Mouse (Mus musculus) embryonic stem cell, embryonic (primary cell): ENCODE results near the gene Haus7.

ENCODE experiments used
- CTCF ChIA-PET, 4 experiments: fragments of 300-600 bp in 2 of 4; fragments of 350-600 bp in 2 of 4; sonication (Branson Sonifier 250); formaldehyde crosslinking; loops; one replicate each; lab custom pipeline; 2022; ENCODE audit warnings: inconsistent platforms in 2 of 4; lab: Charles Lee
- POLR2A ChIA-PET, 4 experiments: fragments of 300-600 bp in 2 of 4; fragments of 350-600 bp in 2 of 4; sonication (Branson Sonifier 250); formaldehyde crosslinking; loops; one replicate each; lab custom pipeline; 2022; ENCODE audit warnings: antibody characterized with exemption in 4 of 4, inconsistent platforms in 1 of 4; lab: Charles Lee

The Haus7 gene

GRCm38 (mm10) chrX:73475658-73476256 lies 16.9 kb upstream of the Haus7 start:
- CTCF ChIA-PET: no interaction called here
- POLR2A ChIA-PET: interaction anchor here in 1 of 4 experiments (1.0 kb wide), 1 partner anchor 17 kb away, joined by 3 read pairs; the partner anchor contains the start of gene Haus7

- CTCF ChIA-PET: no interaction called here
- POLR2A ChIA-PET: interaction anchor here in 2 of 4 experiments (0.6 to 1.2 kb wide), 3 partner anchors 9 to 16 kb away, joined by 3 to 5 read pairs (median 3); no protein-coding TSS in a partner anchor
Observed at GRCm38 (mm10) chrX:73474340-73475165, 15.7 kb upstream of the Haus7 start.

DNA sequence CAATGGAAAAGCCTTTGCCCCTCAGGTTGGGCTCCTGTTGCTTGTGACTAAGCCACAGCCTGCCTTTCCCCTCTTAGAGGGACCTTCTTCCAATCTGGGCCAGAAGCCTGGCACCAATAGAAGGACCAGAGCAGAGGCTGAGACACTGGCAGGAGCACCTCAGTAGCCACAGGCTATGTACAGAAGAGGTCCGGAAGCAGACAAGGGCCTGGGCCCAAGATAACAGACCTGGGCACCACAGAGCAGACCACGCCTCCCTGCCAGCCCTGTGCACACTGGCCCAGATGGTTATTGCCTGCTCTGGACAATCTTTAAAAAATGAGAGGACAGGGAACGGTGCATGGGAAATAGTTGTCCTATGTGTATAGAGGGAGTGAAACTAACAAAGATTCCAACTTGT lies 12.9 kb upstream of the Haus7 start:
- ChIA-PET POLR2A (no interaction called here), CTCF (no interaction called here)

- POLR2A ChIA-PET: interaction anchor here in 1 of 4 experiments (0.7 to 1.5 kb wide), 3 partner anchors 10 to 73 kb away, joined by 3 read pairs; partner anchors contain the start of gene Haus7
- CTCF ChIA-PET: no interaction called here
Observed at GRCm38 (mm10) chrX:73468752-73469151, 9.9 kb upstream of the Haus7 start.

- CTCF ChIA-PET: no interaction called here
Observed at GRCm38 (mm10) chrX:73468330-73468729, 9.5 kb upstream of the Haus7 start.

DNA sequence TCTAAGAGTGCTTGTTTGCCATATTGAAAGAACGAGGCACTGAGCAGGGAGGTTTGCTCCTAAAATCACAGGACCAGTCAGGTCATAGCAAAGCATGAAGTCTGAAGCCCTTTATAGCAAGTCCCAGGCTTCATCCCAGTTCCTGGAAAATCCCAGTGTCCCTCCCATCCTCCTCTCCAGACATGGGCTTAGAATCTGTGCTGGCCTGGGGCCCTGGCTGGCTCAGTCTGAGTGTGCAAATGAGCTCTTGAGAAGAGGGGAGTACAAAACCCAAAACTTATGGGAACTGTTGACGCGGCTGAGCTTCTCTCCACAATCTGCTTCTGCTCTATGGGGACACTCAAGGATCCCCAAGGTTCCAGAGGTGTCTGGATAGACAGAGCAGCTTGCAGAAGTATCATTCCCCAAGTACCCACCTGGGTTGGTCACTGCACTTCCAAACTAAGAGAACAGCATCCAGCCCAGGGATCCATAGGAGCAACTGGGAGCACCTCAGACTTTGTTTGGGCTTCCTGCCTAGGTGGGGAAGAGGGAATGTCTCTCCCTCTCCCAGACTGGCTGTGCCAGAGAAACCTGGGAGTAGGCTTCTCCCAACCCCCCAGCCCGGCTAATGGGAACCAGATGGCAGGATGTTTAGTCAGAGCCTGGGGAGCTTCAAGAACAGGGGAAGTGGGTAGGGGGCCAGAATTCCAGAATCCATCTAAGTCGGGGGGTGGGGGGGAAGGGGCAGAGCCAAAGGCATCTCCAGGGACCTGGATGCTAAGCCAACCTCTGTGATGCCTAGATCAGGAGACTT lies 8.8 kb upstream of the Haus7 start:
- ChIA-PET POLR2A (interaction anchor here in 1 of 4 experiments (1.5 kb wide), 1 partner anchor 9 kb away, joined by 3 read pairs; the partner anchor contains the start of gene Haus7), CTCF (interaction anchor here in 1 of 4 experiments (0.9 kb wide), 1 partner anchor 26 kb away, joined by 3 read pairs; no protein-coding TSS in a partner anchor)

More at GRCm38 (mm10) chrX:73468330-73468729, 9.5 kb upstream of the Haus7 start:
- POLR2A ChIA-PET: interaction anchor here in 1 of 4 experiments (1.5 kb wide), 1 partner anchor 9 kb away, joined by 3 read pairs; the partner anchor contains the start of gene Haus7

DNA sequence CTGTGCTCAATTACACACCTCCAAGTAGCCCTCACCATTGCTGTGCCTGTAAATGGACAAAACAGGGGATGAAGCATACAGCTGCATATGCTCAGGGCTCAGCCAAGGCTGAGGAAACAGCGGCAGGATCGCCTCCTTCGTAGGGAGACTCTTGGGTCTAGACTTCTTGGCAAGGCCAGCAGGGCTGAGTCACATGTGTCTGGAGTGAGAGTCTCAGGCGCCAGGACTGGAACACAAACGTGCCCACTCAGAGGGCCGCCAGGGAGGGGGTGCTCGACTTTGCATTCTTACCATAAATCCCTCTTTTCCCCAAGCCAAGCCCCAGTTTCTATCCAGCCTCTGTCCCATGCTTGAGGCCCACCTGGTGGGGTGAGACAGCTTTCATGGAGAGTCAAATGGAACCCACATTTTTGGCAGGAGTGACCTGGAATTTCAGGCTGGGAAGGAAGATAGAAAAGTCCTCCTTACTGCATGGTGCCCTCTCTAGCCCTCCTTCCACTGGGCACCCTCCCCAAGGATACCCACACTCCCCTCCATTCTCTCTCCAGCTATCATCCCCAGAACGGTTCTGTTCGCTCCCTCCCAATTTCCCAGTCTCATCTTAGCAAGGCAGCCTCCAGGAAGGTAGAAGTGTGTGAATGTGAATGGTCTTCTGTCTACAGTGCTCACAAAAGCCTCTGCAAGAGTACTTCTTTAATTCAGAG lies 6.8 kb upstream of the Haus7 start:
- CTCF ChIA-PET: no interaction called here
- POLR2A ChIA-PET: interaction anchor here in 1 of 4 experiments (0.7 kb wide), 1 partner anchor 9 kb away, joined by 5 read pairs; no protein-coding TSS in a partner anchor

DNA sequence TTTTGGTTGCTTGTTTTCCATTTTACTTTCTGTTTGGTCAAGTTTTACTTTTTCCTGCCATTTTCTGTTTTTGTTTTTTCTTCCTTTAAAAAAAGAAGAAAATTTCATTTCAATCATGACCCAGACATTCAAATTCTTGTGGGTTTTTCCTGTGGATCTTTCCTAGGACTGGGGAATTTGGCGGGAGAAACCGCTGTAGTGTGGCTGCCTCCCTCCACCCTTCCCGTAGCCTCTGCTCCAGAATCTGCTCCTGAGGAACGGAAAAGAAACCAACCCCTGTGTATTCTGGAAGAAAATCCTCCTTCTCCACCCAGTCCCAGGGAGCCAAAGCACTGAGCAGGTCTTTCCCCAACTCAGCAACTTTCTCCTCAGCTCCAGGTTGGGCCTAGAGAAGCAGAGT lies 1.9 kb upstream of the Haus7 start:
- CTCF ChIA-PET: interaction anchor here in 1 of 4 experiments (0.8 kb wide), 1 partner anchor 33 kb away, joined by 3 read pairs; no protein-coding TSS in a partner anchor

GRCm38 (mm10) chrX:73451949-73452348 lies 6.9 kb downstream of the Haus7 start:
- ChIA-PET POLR2A (interaction anchor here in 3 of 4 experiments (0.7 to 1.3 kb wide), 3 partner anchors 17 to 223 kb away, joined by 3 to 4 read pairs (median 3); no protein-coding TSS in a partner anchor), CTCF (interaction anchor here (0.6 to 2.2 kb wide), 13 partner anchors 17 to 444 kb away, joined by 3 to 14 read pairs (median 4); partner anchors contain the start of gene Trex2 (in 1 of the 4))

More for the DNA sequence above, 1.9 kb upstream of the Haus7 start:
- POLR2A ChIA-PET: no interaction called here

DNA sequence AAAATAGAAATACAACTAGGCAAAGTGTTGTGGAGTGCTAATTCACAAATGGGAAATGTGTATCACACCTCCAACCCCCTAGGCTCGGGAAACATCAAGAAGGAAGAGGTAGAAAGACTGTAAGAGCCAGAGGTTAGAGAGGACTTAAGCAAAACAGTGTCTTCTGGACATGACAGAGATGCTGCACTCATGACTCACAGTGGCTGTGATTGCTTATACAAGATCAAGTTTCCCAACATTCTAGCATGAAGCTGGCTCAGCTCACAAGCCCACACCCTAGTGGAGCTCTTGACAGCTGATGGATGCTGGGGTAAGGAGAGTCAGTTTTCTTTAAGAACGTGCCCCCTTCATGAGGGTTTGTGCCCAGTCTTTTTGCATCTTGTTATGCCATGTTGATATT lies 17.4 kb downstream of the Haus7 start:
- CTCF ChIA-PET: no interaction called here
- POLR2A ChIA-PET: no interaction called here

- ChIA-PET POLR2A (interaction anchor here in 2 of 4 experiments (1.3 to 1.5 kb wide), 2 partner anchors 12 to 369 kb away, joined by 3 read pairs; no protein-coding TSS in a partner anchor), CTCF (interaction anchor here in 1 of 4 experiments (0.6 kb wide), 1 partner anchor 17 kb away, joined by 3 read pairs; no protein-coding TSS in a partner anchor)
Observed at GRCm38 (mm10) chrX:73435252-73435651, 23.6 kb downstream of the Haus7 start, which contains the start of gene Trex2. TSS of gene Trex2 (minus strand) at chrX:73435344.

GRCm38 (mm10) chrX:73432850-73433249 lies 26.0 kb downstream of the Haus7 start:
- POLR2A ChIA-PET: interaction anchor here in 2 of 4 experiments (0.5 to 1.7 kb wide), 4 partner anchors 11 to 379 kb away, joined by 3 to 5 read pairs (median 3); no protein-coding TSS in a partner anchor

DNA sequence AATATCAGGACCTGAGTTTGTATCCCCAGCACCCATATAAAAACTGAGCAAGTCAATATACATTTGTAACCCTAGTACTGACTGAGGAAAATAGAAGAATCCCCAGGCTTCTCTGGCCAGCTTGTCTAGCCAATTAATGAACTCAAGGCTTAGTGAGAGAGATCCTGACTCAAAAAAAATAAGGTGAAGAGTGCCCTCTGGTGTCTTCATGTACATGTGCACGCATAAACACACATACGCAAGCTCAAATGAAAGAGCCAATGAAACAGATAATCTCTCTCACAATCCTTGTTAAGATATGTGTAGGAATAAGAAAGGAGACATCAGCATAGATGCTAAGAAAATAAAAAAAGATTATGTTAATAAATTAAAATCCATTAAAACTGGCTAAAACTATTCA lies 28.8 kb downstream of the Haus7 start:
- POLR2A ChIA-PET: interaction anchor here in 3 of 4 experiments (0.8 to 1.7 kb wide), 5 partner anchors 201 to 422 kb away, joined by 3 to 8 read pairs (median 3); partner anchors contain the start of gene F8a (in 1 of the 3)
- CTCF ChIA-PET: interaction anchor here in 3 of 4 experiments (0.8 to 3.6 kb wide), 10 partner anchors 8 to 438 kb away, joined by 3 to 17 read pairs (median 6); partner anchors contain the start of genes F8a (in 1 of the 3) and Haus7 (in 1 of the 3)

More at GRCm38 (mm10) chrX:73432850-73433249, 26.0 kb downstream of the Haus7 start:
- CTCF ChIA-PET: interaction anchor here in 1 of 4 experiments (1.3 kb wide), 1 partner anchor 425 kb away, joined by 5 read pairs; no protein-coding TSS in a partner anchor

- ChIA-PET CTCF (no interaction called here), POLR2A (no interaction called here)
Observed at GRCm38 (mm10) chrX:73412767-73413166, 46.1 kb downstream of the Haus7 start.

- ChIA-PET CTCF (interaction anchor here in 3 of 4 experiments (0.5 to 1.3 kb wide), 3 partner anchors 83 to 837 kb away, joined by 3 to 4 read pairs (median 3); no protein-coding TSS in a partner anchor), POLR2A (interaction anchor here in 2 of 4 experiments (0.7 to 1.5 kb wide), 3 partner anchors 9 to 357 kb away, joined by 3 to 12 read pairs (median 3); no protein-coding TSS in a partner anchor)
Observed at GRCm38 (mm10) chrX:73410880-73411517, 47.8 kb downstream of the Haus7 start, which contains the start of gene Zfp92. TSS of gene Zfp92 (plus strand) at chrX:73411096.

DNA sequence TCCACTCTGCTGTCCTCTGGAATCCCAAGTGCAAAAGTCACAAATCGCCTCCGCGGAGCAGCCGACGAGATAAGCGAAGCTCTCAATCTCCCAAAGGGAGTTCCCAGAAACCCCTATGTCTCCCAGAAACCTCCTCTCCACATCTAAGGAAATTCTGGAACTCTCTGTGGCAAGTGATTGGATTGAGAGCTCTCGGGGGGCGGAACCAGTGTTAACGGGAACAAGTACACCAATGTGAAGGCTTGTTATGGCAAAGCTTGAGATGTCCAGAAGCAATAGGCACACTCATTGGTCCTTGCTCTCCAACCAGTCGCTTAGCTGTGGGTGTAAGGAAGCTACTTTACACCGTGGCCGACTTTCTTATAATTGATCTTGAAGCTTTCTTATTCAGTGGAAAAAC lies 57.2 kb downstream of the Haus7 start:
- ChIA-PET CTCF (interaction anchor here in 2 of 4 experiments (1.1 to 1.4 kb wide), 2 partner anchors 348 kb away, joined by 3 to 5 read pairs; no protein-coding TSS in a partner anchor), POLR2A (interaction anchor here in 2 of 4 experiments (0.7 to 2.6 kb wide), 18 partner anchors 8 to 684 kb away, joined by 3 to 12 read pairs (median 4); partner anchors contain the start of genes Dusp9 (in 1 of the 2), F8a (in 1 of the 2), Haus7 (in 1 of the 2) and Xlr3a (in 1 of the 2))
